22 mouse cellular contexts compared by ENCODE assay signal in genomic region chr8:10722742-10723141, GRCm38 (mm10).
DNase-seq lines count a peak whose midpoint lies in the region; ATAC-seq and TF ChIP-seq lines count a peak whose summit lies in the region.
"Had no signal": no experiment of that assay in that cellular context is flagged by ENCODE, and none has a peak within 500 bp of the region (broad histone marks: within the 10 kb centered on the region; RNA-seq: fewer than 3 reads in every experiment).

No protein-coding gene starts in this region.

- no peaks in the 10 kb centered on the region for H3K27me3 ChIP-seq in cerebellum, adult 2 months (ENCODE audit: control insufficient read depth, insufficient read depth, low read length)
- no peaks in the 10 kb centered on the region for H3K27me3 ChIP-seq in CH12.LX (replicated peaks)
- 0 out of 2 replicates have a peak, but pooled peaks cover 2% of the 10 kb centered on the region for H3K27me3 ChIP-seq in forebrain, embryonic 14.5 days (replicated peaks; ENCODE audit: control insufficient read depth, insufficient read depth, low read length)
- no peaks in the 10 kb centered on the region for H3K27me3 ChIP-seq in embryonic facial prominence, embryonic 10.5 days (replicated peaks; ENCODE audit: low read depth, poor library complexity, severe bottlenecking)
- H3K27me3 ChIP-seq: hindbrain, embryonic 15.5 days; midbrain, embryonic 12.5 days; neural tube, embryonic 12.5 days; stomach, embryonic 15.5 days had no signal

- intact Hi-C loops in left cerebral cortex, postnatal 4 days (cut with DNase I), result loop anchor here (10.0 kb wide), 1 partner anchor 282 kb away; the partner anchor contains the start of gene Irs2

- no peak overlapping the region for H3K4me3 ChIP-seq in cerebellum, adult 2 months (replicated peaks; ENCODE audit: insufficient read depth, low read depth, low read length)
- peak overlapping the region in 1 of 3 experiments; percentile 12 for H3K4me3 ChIP-seq in CH12.LX (replicated peaks in 1 of 3; ENCODE audit: low read depth in 2 of 3, low read length in 2 of 3, poor library complexity in 1 of 3)
- no peak overlapping the region for H3K4me3 ChIP-seq in forebrain, embryonic 14.5 days (ENCODE audit: low read depth, low read length)
- H3K4me3 ChIP-seq in embryonic facial prominence, embryonic 10.5 days, result no peak overlapping the region
- H3K4me3 ChIP-seq: heart, embryonic 10.5 days; hindbrain, embryonic 15.5 days; midbrain, embryonic 12.5 days; neural tube, embryonic 12.5 days; stomach, embryonic 15.5 days had no signal

- H3K4me1 ChIP-seq in cerebellum, adult 2 months (ENCODE audit: control insufficient read depth, insufficient read depth, low read length), result peaks cover 3% of the 10 kb centered on the region; the same call in 1 of the 2 replicates
- H3K4me1 ChIP-seq in CH12.LX (ENCODE audit: control insufficient read depth in 1 of 2, insufficient read depth in 2 of 2), result peaks cover 54 to 88% of the 10 kb centered on the region in 2 experiments
- H3K4me1 ChIP-seq in forebrain, embryonic 14.5 days (ENCODE audit: control insufficient read depth, insufficient read depth, low read length), result peaks cover 23% of the 10 kb centered on the region
- peaks cover 7% of the 10 kb centered on the region; the same call in 1 of the 2 replicates for H3K4me1 ChIP-seq in embryonic facial prominence, embryonic 10.5 days
- H3K4me1 ChIP-seq: hindbrain, embryonic 15.5 days; stomach, embryonic 15.5 days had no signal

- peak; percentile 66; the same call in 1 of the 2 replicates for ATAC-seq in forebrain, embryonic 14.5 days
- no peak for ATAC-seq in erythroblast, adult 5-6 weeks (replicated peaks; ENCODE audit: low FRiP score, poor library complexity, severe bottlenecking)
- ATAC-seq: activated CD4-positive, CD25-positive, alpha-beta regulatory T cell, adult 4 months had no signal

- no peak for TF ChIP-seq CTCF in cerebellum, adult 2 months (IDR thresholded peaks at IDR 0.05; ENCODE audit: borderline replicate concordance, insufficient read depth, low read depth, low read length)
- no peak for TF ChIP-seq CTCF in CH12.LX (conservative IDR thresholded peaks at IDR 0.05 in 1 of 2, IDR thresholded peaks at IDR 0.05 in 1 of 2; ENCODE audit: low read depth in 2 of 2, low read length in 2 of 2)

- H3K27ac ChIP-seq in cerebellum, adult 2 months (ENCODE audit: insufficient read depth, low read length), result no peak overlapping the region
- peak overlapping the region; percentile 99 for H3K27ac ChIP-seq in CH12.LX (ENCODE audit: insufficient read depth, low read depth)
- no peak overlapping the region for H3K27ac ChIP-seq in forebrain, embryonic 14.5 days (ENCODE audit: low read depth, low read length)
- no peak overlapping the region for H3K27ac ChIP-seq in embryonic facial prominence, embryonic 10.5 days (replicated peaks)
- H3K27ac ChIP-seq: hindbrain, embryonic 15.5 days; midbrain, embryonic 12.5 days; neural tube, embryonic 12.5 days; stomach, embryonic 15.5 days had no signal

- peaks cover 0 to 15% of the 10 kb centered on the region in 2 experiments for H3K36me3 ChIP-seq in CH12.LX (replicated peaks in 1 of 2; ENCODE audit: control insufficient read depth in 1 of 2, insufficient read depth in 1 of 2, low read length in 1 of 2)
- no peaks in the 10 kb centered on the region for H3K36me3 ChIP-seq in forebrain, embryonic 14.5 days (ENCODE audit: control insufficient read depth, insufficient read depth, low read length)
- no peaks in the 10 kb centered on the region for H3K36me3 ChIP-seq in embryonic facial prominence, embryonic 10.5 days (replicated peaks)
- H3K36me3 ChIP-seq: heart, embryonic 10.5 days; hindbrain, embryonic 15.5 days; midbrain, embryonic 12.5 days; neural tube, embryonic 12.5 days; stomach, embryonic 15.5 days had no signal

- no peaks in the 10 kb centered on the region for H3K9me3 ChIP-seq in CH12.LX (replicated peaks; ENCODE audit: low read length)
- no peaks in the 10 kb centered on the region for H3K9me3 ChIP-seq in forebrain, embryonic 14.5 days (replicated peaks; ENCODE audit: control insufficient read depth, low read length)
- no peaks in the 10 kb centered on the region for H3K9me3 ChIP-seq in embryonic facial prominence, embryonic 10.5 days
- H3K9me3 ChIP-seq: heart, embryonic 10.5 days; hindbrain, embryonic 15.5 days; neural tube, embryonic 12.5 days; stomach, embryonic 15.5 days had no signal

- in situ Hi-C loops in CH12.LX (cut with MboI; ENCODE audit: low pct_ligation_motif_present, low pct_unique_long_range_greater_than_20kb, low sequenced_read_pairs), result loop anchor here (10.0 kb wide), 1 partner anchor 202 kb away; no protein-coding TSS in a partner anchor

- no peak for TF ChIP-seq RAD21 in CH12.LX (IDR thresholded peaks at IDR 0.05; ENCODE audit: low read depth, low read length)

- peak overlapping the region; percentile 87 for H3K9ac ChIP-seq in CH12.LX (ENCODE audit: insufficient read depth, low read depth)
- peak overlapping the region; percentile 35; the same call in 1 of the 2 replicates for H3K9ac ChIP-seq in forebrain, embryonic 14.5 days (ENCODE audit: low read length)
- H3K9ac ChIP-seq: hindbrain, embryonic 15.5 days; midbrain, embryonic 12.5 days; neural tube, embryonic 12.5 days; stomach, embryonic 15.5 days had no signal

- peak overlapping the region; percentile 38 for H3K4me2 ChIP-seq in CH12.LX (ENCODE audit: insufficient read depth, low read depth, poor library complexity, severe bottlenecking)
- no peak overlapping the region for H3K4me2 ChIP-seq in forebrain, embryonic 14.5 days (ENCODE audit: low read length)
- H3K4me2 ChIP-seq: hindbrain, embryonic 15.5 days; midbrain, embryonic 12.5 days; neural tube, embryonic 12.5 days; stomach, embryonic 15.5 days had no signal

- no peak for TF ChIP-seq EP300 in CH12.LX (IDR thresholded peaks at IDR 0.05; ENCODE audit: low read length)

- dilution Hi-C loops in CH12.LX (cut with MboI; ENCODE audit: extremely low pct_ligation_motif_present, extremely low pct_unique_long_range_greater_than_20kb, low sequenced_read_pairs), result no loop called here

- DNase-seq in cerebellum, adult 2 months, result peak; percentile 9 to 44
- no peak for DNase-seq in cerebellum, postnatal 4 days (ENCODE audit: low spot score in 2 of 2)
- peak; percentile 4 to 23 for DNase-seq in left cerebral cortex, adult 18-20 months (ENCODE audit: low spot score in 2 of 2)
- no peak for DNase-seq in left cerebral cortex, postnatal 4 days
- DNase-seq in CH12.LX (ENCODE audit: extremely low read depth), result no peak
- DNase-seq in forebrain, embryonic 14.5 days (ENCODE audit: low spot score), result peak; percentile 55
- no peak for DNase-seq in embryonic facial prominence, embryonic 10.5 days (ENCODE audit: low spot score)
- DNase-seq: adrenal gland, postnatal 25 days; gastrocnemius, postnatal 14 days; heart, postnatal 14 days; kidney, adult 2 months; kidney, postnatal 25 days; layer of hippocampus, postnatal 36 days; spleen, adult 18-20 months; thymus, postnatal 25 days had no signal

- TF ChIP-seq POLR2A in cerebellum, adult 2 months (IDR thresholded peaks at IDR 0.05; ENCODE audit: borderline replicate concordance, insufficient read depth, low read length), result no peak
- TF ChIP-seq POLR2A in CH12.LX (IDR thresholded peaks at IDR 0.05; ENCODE audit: low read depth, low read length), result no peak

- WGBS in cerebellum, adult 2 months, result 49% methylated on average over 4 of the region's 4 CpGs
- 72% methylated on average over 4 of the region's 4 CpGs for WGBS in forebrain, embryonic 14.5 days
- 78% methylated on average over 4 of the region's 4 CpGs for WGBS in embryonic facial prominence, embryonic 10.5 days

- H3K79me2 ChIP-seq in CH12.LX (replicated peaks; ENCODE audit: control insufficient read depth, extremely low read depth, insufficient read depth, poor library complexity, severe bottlenecking), result no peaks in the 10 kb centered on the region

TF ChIP-seq in CH12.LX, 34 proteins besides CTCF, POLR2A, EP300 and RAD21:
- TF ChIP-seq TCF12 (IDR thresholded peaks at IDR 0.05; ENCODE audit: low read depth, low read length) (no peak), E2F4 (IDR thresholded peaks at IDR 0.05; ENCODE audit: insufficient replicate concordance, low read depth, low read length) (no peak), MYC (IDR thresholded peaks at IDR 0.05; ENCODE audit: low read depth, low read length) (no peak), ZKSCAN1 (IDR thresholded peaks at IDR 0.05; ENCODE audit: borderline replicate concordance, low read depth, low read length) (no peak), ZNF384 (IDR thresholded peaks at IDR 0.05; ENCODE audit: low read depth, low read length) (no peak), RCOR1 (conservative IDR thresholded peaks at IDR 0.05; ENCODE audit: low read depth, low read length) (0 out of 2 replicates have a peak, but pooled peaks have one; percentile 28)

Comparison
In these comparisons a context has a peak if more than half of its experiments do, and no peak if none do; other contexts are left out.
1. DNase-seq: peak in cerebellum, adult 2 months (2 of 2), left cerebral cortex, adult 18-20 months (2 of 2) and forebrain, embryonic 14.5 days (single experiment); none in cerebellum, postnatal 4 days (0 of 2), left cerebral cortex, postnatal 4 days (single experiment), CH12.LX (single experiment) and embryonic facial prominence, embryonic 10.5 days (single experiment).